Mouse (Mus musculus) neural tube, embryonic 12.5 days (tissue): ENCODE data around the gene Frmd6. TPM values are rescaled to one million over a fixed set of nuclear protein-coding genes. Genes with fewer than 3 reads are reported as not detected.

Experiments
- ATAC-seq: fragments of 200-750 bp; cut with Nextera tagmentation; 2 replicates; pipeline ENCODE4 v1.8.0; 2017; ENCODE audit warnings: low read depth, mild to moderate bottlenecking, moderate TSS enrichment, moderate library complexity; ENCODE audit not compliant: low FRiP score
- H3K27ac ChIP-seq: fragments of 300-500 bp; sonication (generic); 2 replicates; pipeline ENCODE4 v1.5.1; 2016
- H3K27me3 ChIP-seq: fragments of 300-500 bp; sonication (generic); replicated peaks from 2 replicates; pipeline ENCODE4 v1.6.1; 2016; ENCODE audit warnings: mild to moderate bottlenecking
- H3K36me3 ChIP-seq: fragments of 300-500 bp; sonication (generic); 2 replicates; pipeline ENCODE4 v1.6.1; 2016; ENCODE audit warnings: mild to moderate bottlenecking
- H3K4me1 ChIP-seq: fragments of 300-500 bp; sonication (generic); 2 replicates; pipeline ENCODE4 v1.6.1; 2016
- H3K4me2 ChIP-seq: fragments of 300-500 bp; sonication (generic); replicated peaks from 2 replicates; pipeline ENCODE4 v1.6.1; 2016; ENCODE audit warnings: mild to moderate bottlenecking
- H3K4me3 ChIP-seq: fragments of 300-500 bp; sonication (generic); 2 replicates; pipeline ENCODE4 v1.5.1; 2016
- H3K9ac ChIP-seq: fragments of 300-500 bp; sonication (generic); 2 replicates; pipeline ENCODE4 v1.6.1; 2016; ENCODE audit warnings: mild to moderate bottlenecking
- H3K9me3 ChIP-seq: fragments of 300-500 bp; sonication (generic); 2 replicates; pipeline ENCODE4 v1.6.1; 2016; ENCODE audit warnings: mild to moderate bottlenecking
- WGBS: fragments of 180-500 bp; shearing (Covaris S2); methylation state at CpG from one replicate; pipeline ENCODE4 v1.1.7; 2016; 5-methylcytosine and 5-hydroxymethylcytosine counted together
- polyA plus RNA-seq: library from polyadenylated mRNA; unstranded; fragments of >200 nt; fragmentation: Nextera tagmentation; extraction: Ambion mirVana; gene quantifications from 2 replicates; pipeline ENCODE4 v1.2.1, GENCODE M21; 2016

Gene Frmd6
- polyA plus RNA-seq, 1 experiment from 2014 or later, result 23.2 TPM

- WGBS, result 81% methylated on average over 6 of the region's 6 CpGs
- Histone ChIP-seq H3K9me3 (no peaks in the 10 kb centered on the region), H3K27ac (no peak overlapping the region), H3K9ac (no peak overlapping the region), H3K36me3 (no peaks in the 10 kb centered on the region), H3K4me3 (no peak overlapping the region), H3K4me1 (no peaks in the 10 kb centered on the region), H3K27me3 (no peaks in the 10 kb centered on the region), H3K4me2 (no peak overlapping the region)
- no peak for ATAC-seq
Observed at GRCm38 (mm10) chr12:70812176-70812575, 13.1 kb upstream of the Frmd6 start.

GRCm38 (mm10) chr12:70812822-70813465 lies 12.4 kb upstream of the Frmd6 start:
- Histone ChIP-seq H3K36me3 (no peaks in the 10 kb centered on the region), H3K9me3 (no peaks in the 10 kb centered on the region), H3K4me2 (no peak overlapping the region), H3K27ac (no peak overlapping the region), H3K27me3 (no peaks in the 10 kb centered on the region), H3K9ac (no peak overlapping the region), H3K4me3 (no peak overlapping the region), H3K4me1 (no peaks in the 10 kb centered on the region)
- WGBS, result 17% methylated on average over 3 of the region's 3 CpGs
- no peak for ATAC-seq

GRCm38 (mm10) chr12:70816731-70817130 lies 8.6 kb upstream of the Frmd6 start:
- H3K9me3 ChIP-seq, result no peaks in the 10 kb centered on the region
- WGBS, result 82% methylated on average over 2 of the region's 2 CpGs
- ATAC-seq, result no peak

GRCm38 (mm10) chr12:70824017-70824416 lies 1.3 kb upstream of the Frmd6 start:
- Histone ChIP-seq H3K9me3 (no peaks in the 10 kb centered on the region), H3K9ac (no peak overlapping the region), H3K4me3 (peak overlapping the region; percentile 73), H3K27ac (no peak overlapping the region), H3K27me3 (no peaks in the 10 kb centered on the region), H3K4me2 (peak overlapping the region; percentile 76), H3K36me3 (no peaks in the 10 kb centered on the region), H3K4me1 (peaks cover 17% of the 10 kb centered on the region; the same call in 1 of the 2 replicates)
- 68% methylated on average over 7 of the region's 7 CpGs for WGBS
- no peak for ATAC-seq

More at GRCm38 (mm10) chr12:70816731-70817130, 8.6 kb upstream of the Frmd6 start:
- no peak overlapping the region for H3K4me2 ChIP-seq
- no peaks in the 10 kb centered on the region for H3K36me3 ChIP-seq
- H3K27ac ChIP-seq, result no peak overlapping the region
- H3K27me3 ChIP-seq, result no peaks in the 10 kb centered on the region
- no peak overlapping the region for H3K4me3 ChIP-seq
- no peak overlapping the region for H3K9ac ChIP-seq
- no peaks in the 10 kb centered on the region for H3K4me1 ChIP-seq

- Histone ChIP-seq H3K4me2 (peak overlapping the region; percentile 76), H3K9ac (peak overlapping the region; percentile 85), H3K36me3 (no peaks in the 10 kb centered on the region), H3K27ac (peak overlapping the region; percentile 83), H3K27me3 (no peaks in the 10 kb centered on the region), H3K9me3 (no peaks in the 10 kb centered on the region), H3K4me1 (peaks cover 17% of the 10 kb centered on the region; the same call in 1 of the 2 replicates), H3K4me3 (peak overlapping the region; percentile 73)
- ATAC-seq, result peak; percentile 71
- WGBS, result under 1% methylated on average over 55 of the region's 55 CpGs
Observed at GRCm38 (mm10) chr12:70825651-70826317, 470 bp downstream of the Frmd6 start.

- H3K9me3 ChIP-seq, result no peaks in the 10 kb centered on the region
- no peak overlapping the region for H3K27ac ChIP-seq
- no peaks in the 10 kb centered on the region for H3K36me3 ChIP-seq
- H3K4me3 ChIP-seq, result peak overlapping the region; percentile 73
- no peak for ATAC-seq
- peak overlapping the region; percentile 76 for H3K4me2 ChIP-seq
- H3K4me1 ChIP-seq, result peaks cover 17% of the 10 kb centered on the region; the same call in 1 of the 2 replicates
- 3% methylated on average over 19 of the region's 19 CpGs for WGBS
- H3K27me3 ChIP-seq, result no peaks in the 10 kb centered on the region
- H3K9ac ChIP-seq, result peak overlapping the region; percentile 85
Observed at GRCm38 (mm10) chr12:70826318-70827072, 1.2 kb downstream of the Frmd6 start.

GRCm38 (mm10) chr12:70827187-70827900 lies 2.0 kb downstream of the Frmd6 start:
- Histone ChIP-seq H3K27me3 (no peaks in the 10 kb centered on the region), H3K4me2 (peak overlapping the region; percentile 76), H3K27ac (no peak overlapping the region), H3K4me1 (peaks cover 17% of the 10 kb centered on the region; the same call in 1 of the 2 replicates), H3K36me3 (no peaks in the 10 kb centered on the region), H3K9ac (no peak overlapping the region), H3K4me3 (peak overlapping the region; percentile 73), H3K9me3 (no peaks in the 10 kb centered on the region)
- ATAC-seq, result no peak
- WGBS, result 22% methylated on average over 9 of the region's 9 CpGs

GRCm38 (mm10) chr12:70827901-70828271 lies 2.6 kb downstream of the Frmd6 start:
- no peak for ATAC-seq
- Histone ChIP-seq H3K36me3 (no peaks in the 10 kb centered on the region), H3K4me2 (peak overlapping the region; percentile 30; the same call in 1 of the 2 replicates), H3K4me1 (peaks cover 17% of the 10 kb centered on the region; the same call in 1 of the 2 replicates), H3K9me3 (no peaks in the 10 kb centered on the region), H3K27me3 (no peaks in the 10 kb centered on the region), H3K27ac (no peak overlapping the region), H3K9ac (no peak overlapping the region), H3K4me3 (no peak overlapping the region)
- 44% methylated on average over 4 of the region's 4 CpGs for WGBS

GRCm38 (mm10) chr12:70830982-70831566 lies 5.8 kb downstream of the Frmd6 start:
- 74% methylated on average over 9 of the region's 9 CpGs for WGBS

GRCm38 (mm10) chr12:70832216-70832998 lies 7.1 kb downstream of the Frmd6 start:
- no peak for ATAC-seq

More at GRCm38 (mm10) chr12:70830982-70831566, 5.8 kb downstream of the Frmd6 start:
- H3K27ac ChIP-seq, result no peak overlapping the region
- no peak for ATAC-seq
- H3K4me3 ChIP-seq, result no peak overlapping the region
- no peaks in the 10 kb centered on the region for H3K9me3 ChIP-seq
- H3K36me3 ChIP-seq, result no peaks in the 10 kb centered on the region
- no peaks in the 10 kb centered on the region for H3K27me3 ChIP-seq
- H3K9ac ChIP-seq, result no peak overlapping the region
- H3K4me1 ChIP-seq, result peaks cover 10% of the 10 kb centered on the region; the same call in 1 of the 2 replicates
- no peak overlapping the region for H3K4me2 ChIP-seq

GRCm38 (mm10) chr12:70833050-70833449 lies 7.7 kb downstream of the Frmd6 start:
- Histone ChIP-seq H3K4me3 (no peak overlapping the region), H3K27me3 (no peaks in the 10 kb centered on the region), H3K27ac (no peak overlapping the region), H3K36me3 (no peaks in the 10 kb centered on the region), H3K4me1 (no peaks in the 10 kb centered on the region; the same call in 1 of the 2 replicates), H3K4me2 (no peak overlapping the region), H3K9ac (no peak overlapping the region), H3K9me3 (no peaks in the 10 kb centered on the region)
- ATAC-seq, result no peak
- WGBS, result 95% methylated on average over 3 of the region's 3 CpGs

More at GRCm38 (mm10) chr12:70832216-70832998, 7.1 kb downstream of the Frmd6 start:
- no peaks in the 10 kb centered on the region for H3K27me3 ChIP-seq
- H3K36me3 ChIP-seq, result no peaks in the 10 kb centered on the region
- H3K9ac ChIP-seq, result no peak overlapping the region
- no peak overlapping the region for H3K4me2 ChIP-seq
- no peak overlapping the region for H3K4me3 ChIP-seq
- WGBS, result 75% methylated on average over 4 of the region's 4 CpGs
- H3K27ac ChIP-seq, result no peak overlapping the region
- no peaks in the 10 kb centered on the region for H3K9me3 ChIP-seq
- H3K4me1 ChIP-seq, result peaks cover 2% of the 10 kb centered on the region; the same call in 1 of the 2 replicates
